Mouse (Mus musculus) telencephalon, adult 2 months (tissue): Measurements from ENCODE around the gene Phip.

Source experiments
- DNase-seq: peaks from one replicate; pipeline ENCODE4 v3.0.0-alpha.2; 2011; ENCODE audit warnings: low read depth, low spot score

The Phip gene

GRCm38 (mm10) chr9:82877078-82877477, 98.2 kb downstream of the Phip start:
- DNase-seq = no peak

- no peak for DNase-seq
Observed at GRCm38 (mm10) chr9:82867698-82868097, 107.6 kb downstream of the Phip start.

- no peak for DNase-seq
Observed at GRCm38 (mm10) chr9:82866121-82866520, 109.2 kb downstream of the Phip start.

GRCm38 (mm10) chr9:82861775-82862430, 113.4 kb downstream of the Phip start:
- DNase-seq = no peak

GRCm38 (mm10) chr9:82861316-82861715, 114.0 kb downstream of the Phip start:
- DNase-seq = no peak

- DNase-seq = no peak
Observed at GRCm38 (mm10) chr9:82860805-82861204, 114.5 kb downstream of the Phip start.

- DNase-seq = no peak
Observed at GRCm38 (mm10) chr9:82856241-82856640, 119.1 kb downstream of the Phip start.

GRCm38 (mm10) chr9:82854973-82855614, 120.2 kb downstream of the Phip start:
- peak; percentile 65 for DNase-seq

GRCm38 (mm10) chr9:82854040-82854439, 121.3 kb downstream of the Phip start:
- no peak for DNase-seq

GRCm38 (mm10) chr9:82842671-82843070, 132.6 kb downstream of the Phip start:
- no peak for DNase-seq

GRCm38 (mm10) chr9:82835921-82836320, 139.4 kb downstream of the Phip start:
- no peak for DNase-seq

- no peak for DNase-seq
Observed at GRCm38 (mm10) chr9:82831891-82832290, 143.4 kb downstream of the Phip start.

- peak; percentile 91 for DNase-seq
Observed at GRCm38 (mm10) chr9:82829693-82830430, 145.5 kb downstream of the Phip start.

- DNase-seq = no peak
Observed at GRCm38 (mm10) chr9:82829007-82829689, 146.2 kb downstream of the Phip start, which contains the start of gene Irak1bp1. Irak1bp1 (plus strand) TSS chr9:82829540.

- DNase-seq = no peak
Observed at GRCm38 (mm10) chr9:82826426-82826825, 148.9 kb downstream of the Phip start.
